Mouse (Mus musculus) intestine, embryonic 15.5 days (tissue): ENCODE results near the gene BC030870. TPM values are rescaled to one million over a fixed set of nuclear protein-coding genes. Genes with fewer than 3 reads are reported as not detected.
A peak's percentile ranks its signal among the peaks of the same experiment; 100 is the strongest.
"Not testable (repeated sequence)": the region's sequence is repeated elsewhere in the genome, so short reads cannot be mapped to it uniquely, and the experiment has no call there.

Experiments
- ATAC-seq: fragments of 200-750 bp; cut with Nextera tagmentation; 2 replicates; pipeline ENCODE4 v1.8.0; 2017; ENCODE audit warnings: moderate TSS enrichment, moderate library complexity
- H3K27ac ChIP-seq: fragments of 300-500 bp; sonication (generic); 2 replicates; pipeline ENCODE4 v1.5.1; 2015; ENCODE audit warnings: mild to moderate bottlenecking, inconsistent platforms
- H3K27me3 ChIP-seq: fragments of 300-500 bp; sonication (generic); replicated peaks from 2 replicates; pipeline ENCODE4 v1.6.1; 2015; ENCODE audit warnings: inconsistent platforms
- H3K36me3 ChIP-seq: fragments of 300-500 bp; sonication (generic); 2 replicates; pipeline ENCODE4 v1.6.1; 2015; ENCODE audit warnings: inconsistent platforms
- H3K4me1 ChIP-seq: fragments of 300-500 bp; sonication (generic); replicated peaks from 2 replicates; pipeline ENCODE4 v1.6.1; 2015; ENCODE audit warnings: inconsistent platforms
- H3K4me2 ChIP-seq: fragments of 300-500 bp; sonication (generic); replicated peaks from 2 replicates; pipeline ENCODE4 v1.6.1; 2015; ENCODE audit warnings: mild to moderate bottlenecking, inconsistent platforms
- H3K4me3 ChIP-seq: fragments of 300-500 bp; sonication (generic); replicated peaks from 2 replicates; pipeline ENCODE4 v1.5.1; 2015; ENCODE audit warnings: inconsistent platforms
- H3K9ac ChIP-seq: fragments of 300-500 bp; sonication (generic); 2 replicates; pipeline ENCODE4 v1.6.1; 2015; ENCODE audit warnings: inconsistent platforms
- H3K9me3 ChIP-seq: fragments of 300-500 bp; sonication (generic); 2 replicates; pipeline ENCODE4 v1.6.1; 2016; ENCODE audit warnings: inconsistent platforms
- WGBS: fragments of 180-500 bp; shearing (Covaris S2); methylation state at CpG from one replicate; pipeline ENCODE4 v1.1.7; 2015; 5-methylcytosine and 5-hydroxymethylcytosine counted together
- polyA plus RNA-seq: library from polyadenylated mRNA; unstranded; fragments of >200 nt; fragmentation: Nextera tagmentation; extraction: Ambion mirVana; gene quantifications from 2 replicates; pipeline ENCODE4 v1.2.1, GENCODE M21; 2015

BC030870 gene
- 31.9 and 32.3 TPM in 2 replicates for polyA plus RNA-seq

DNA sequence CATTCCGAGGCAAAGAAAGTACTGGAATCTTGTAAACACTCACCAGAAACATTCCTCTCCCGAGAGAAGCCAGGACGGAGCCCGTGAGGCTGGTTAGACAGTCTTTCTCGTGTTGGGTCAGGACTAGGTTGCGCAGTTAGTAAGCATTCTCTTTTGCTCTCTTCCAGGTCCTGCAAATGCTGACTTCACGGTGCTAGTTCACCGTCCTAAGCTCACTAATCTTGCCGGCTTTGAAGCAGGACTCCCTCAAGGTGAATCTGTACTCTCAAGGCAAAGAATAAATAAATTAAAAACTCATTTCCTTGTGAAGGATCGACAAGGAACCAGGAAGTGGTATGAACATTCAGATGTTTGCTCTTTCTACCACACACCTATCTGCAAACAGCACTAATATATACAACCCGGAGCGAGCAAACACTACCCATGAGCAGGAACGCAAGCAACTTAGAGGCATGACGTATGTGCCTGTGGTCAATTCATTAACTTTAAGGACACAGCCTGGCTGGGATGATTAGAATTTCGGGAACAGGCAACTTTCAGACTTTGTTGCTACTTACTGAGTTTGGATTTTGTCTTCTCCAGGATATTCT is at the start of gene BC030870:
Gene BC030870 (minus strand): TSS at position 365 of the 590 bp plus-strand sequence.
- 26% methylated on average over 15 of the region's 15 CpGs for WGBS
- H3K27me3 ChIP-seq = no peaks in the 10 kb centered on the region
- H3K9ac ChIP-seq = no peak within 1 kb of the TSS
- H3K27ac ChIP-seq = peak within 1 kb of the TSS; percentile 59
- no peaks in the 10 kb centered on the region for H3K4me1 ChIP-seq
- H3K9me3 ChIP-seq = no peaks in the 10 kb centered on the region
- H3K4me3 ChIP-seq = peak within 1 kb of the TSS; percentile 29
- H3K4me2 ChIP-seq = peak within 1 kb of the TSS; percentile 30
- ATAC-seq = peak; percentile 82
- no peaks in the 10 kb centered on the region for H3K36me3 ChIP-seq

DNA sequence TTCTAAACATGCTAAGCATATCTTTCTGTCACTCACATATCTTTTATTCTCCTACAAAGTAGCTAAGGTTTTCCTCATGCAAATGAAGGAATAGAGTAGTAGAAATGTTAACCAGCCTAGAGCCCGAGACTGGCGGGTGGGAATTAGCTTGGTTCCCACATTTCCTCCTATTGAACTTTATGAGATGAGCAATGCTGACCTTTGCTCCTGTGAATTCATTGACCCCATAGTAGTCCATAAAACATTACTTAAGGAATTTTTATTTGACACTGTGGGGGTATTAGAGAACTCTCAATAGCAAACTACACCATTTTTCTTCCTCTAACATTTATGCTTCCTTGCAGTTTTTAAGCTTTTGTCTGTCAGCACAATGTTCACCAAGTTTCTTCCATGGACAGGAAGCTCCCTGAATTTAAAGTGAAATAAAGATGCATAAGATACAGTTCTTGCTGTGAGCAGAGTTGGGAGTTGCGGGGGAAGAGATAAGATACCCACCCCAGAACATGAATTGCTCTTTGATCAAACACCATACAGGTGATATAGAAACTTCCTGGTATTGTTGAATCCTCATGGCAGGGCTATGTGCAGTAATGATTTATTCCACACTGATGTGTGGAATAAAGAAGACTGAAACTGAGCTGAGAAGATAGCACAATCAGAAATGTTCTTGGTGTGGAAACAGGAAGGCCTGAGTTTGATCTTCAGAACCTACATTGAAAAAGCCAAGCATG is 45.5 kb upstream of the BC030870 start:
- Histone ChIP-seq H3K4me3 (no peak overlapping the region), H3K36me3 (no peaks in the 10 kb centered on the region), H3K9ac (no peak overlapping the region), H3K9me3 (no peaks in the 10 kb centered on the region), H3K4me2 (no peak overlapping the region), H3K27ac (peak overlapping the region; percentile 25; the same call in 1 of the 2 replicates), H3K4me1 (no peaks in the 10 kb centered on the region), H3K27me3 (no peaks in the 10 kb centered on the region)
- ATAC-seq = peak; percentile 95
- 33% methylated on average over 3 of the region's 3 CpGs for WGBS

DNA sequence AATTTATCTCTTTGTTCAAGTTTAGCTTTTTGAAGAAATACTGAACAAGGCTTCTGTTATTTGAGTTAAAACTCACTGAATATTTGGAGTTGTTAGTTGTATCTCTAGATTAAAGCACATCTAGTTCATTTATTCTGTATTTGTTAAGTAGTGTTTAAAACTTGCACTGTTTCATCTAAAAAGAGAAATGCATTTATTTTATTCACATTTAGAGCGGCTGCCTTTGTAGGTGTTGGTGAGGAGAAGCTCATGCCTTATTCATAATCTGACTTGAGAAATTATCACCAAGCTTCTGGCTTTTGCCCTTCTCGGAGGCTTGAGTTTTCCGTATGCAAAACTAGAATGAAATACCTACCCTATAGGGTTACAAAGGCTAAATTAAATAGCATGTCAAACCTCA is 39.8 kb upstream of the BC030870 start:
- H3K4me2 ChIP-seq = no peak overlapping the region
- H3K27me3 ChIP-seq = no peaks in the 10 kb centered on the region
- H3K36me3 ChIP-seq = no peaks in the 10 kb centered on the region
- WGBS = 86% methylated on average over 3 of the region's 3 CpGs
- H3K9ac ChIP-seq = no peak overlapping the region
- H3K4me3 ChIP-seq = no peak overlapping the region
- H3K4me1 ChIP-seq = no peaks in the 10 kb centered on the region
- H3K9me3 ChIP-seq = no peaks in the 10 kb centered on the region
- no peak for ATAC-seq
- H3K27ac ChIP-seq = no peak overlapping the region

DNA sequence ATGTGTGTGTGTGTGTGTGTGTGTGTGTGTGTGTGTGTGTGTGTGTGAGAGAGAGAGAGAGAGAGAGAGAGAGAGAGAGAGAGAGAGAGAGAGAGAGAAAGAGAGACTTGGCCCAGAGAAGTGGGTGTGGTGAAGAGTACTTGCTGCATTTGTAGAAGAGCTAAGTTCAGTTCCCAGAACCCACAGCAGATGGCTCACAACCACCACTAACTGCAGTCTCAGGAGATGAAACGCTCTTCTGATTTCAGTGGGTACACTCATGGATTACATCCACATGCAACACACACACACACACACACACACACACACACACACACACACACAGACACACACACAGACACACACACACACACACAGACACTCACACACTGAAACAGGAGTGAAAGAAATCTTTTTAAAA is 31.3 kb upstream of the BC030870 start:
- H3K4me2 ChIP-seq, H3K36me3 ChIP-seq, H3K9me3 ChIP-seq, H3K27me3 ChIP-seq, H3K4me1 ChIP-seq, H3K27ac ChIP-seq, ATAC-seq, H3K4me3 ChIP-seq, H3K9ac ChIP-seq: not testable (repeated sequence)
- WGBS = 36% methylated on average over 1 of the region's 1 CpGs

DNA sequence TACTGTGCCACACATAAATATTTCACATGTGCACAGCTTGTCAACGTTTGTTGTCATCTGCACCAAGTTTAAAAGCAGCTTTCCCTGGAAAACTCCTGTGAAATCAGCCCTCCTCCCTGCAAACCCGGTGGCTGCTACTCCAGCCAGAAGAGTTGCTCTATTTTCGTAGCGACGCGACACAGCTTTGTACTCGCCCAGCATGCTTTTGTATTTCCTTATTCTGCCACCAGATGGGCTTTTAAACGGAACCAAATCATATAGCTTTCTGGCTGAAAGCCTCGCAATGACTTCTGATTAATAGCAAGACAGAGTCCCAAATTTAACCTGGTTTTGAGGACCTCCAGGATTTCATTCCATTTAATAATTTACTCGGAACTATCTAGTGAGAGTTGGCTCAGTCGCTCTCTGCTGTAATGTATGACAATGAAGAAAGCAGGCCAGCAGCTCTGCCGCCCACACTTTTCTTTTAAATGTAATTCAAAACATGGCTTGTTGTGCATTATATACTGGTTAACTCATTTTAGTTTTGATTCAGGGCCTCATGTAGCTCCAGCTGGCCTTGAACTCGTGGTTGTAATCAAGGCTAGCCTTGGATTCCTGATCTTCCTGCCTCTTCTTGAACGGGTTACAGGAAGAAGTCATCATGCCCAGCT is 29.9 kb upstream of the BC030870 start:
- no peak overlapping the region for H3K4me2 ChIP-seq
- WGBS = 71% methylated on average over 14 of the region's 14 CpGs
- H3K27ac ChIP-seq = no peak overlapping the region
- no peak overlapping the region for H3K4me3 ChIP-seq
- H3K27me3 ChIP-seq = no peaks in the 10 kb centered on the region
- no peaks in the 10 kb centered on the region for H3K9me3 ChIP-seq
- H3K9ac ChIP-seq = no peak overlapping the region
- no peak for ATAC-seq
- H3K4me1 ChIP-seq = no peaks in the 10 kb centered on the region
- H3K36me3 ChIP-seq = no peaks in the 10 kb centered on the region

DNA sequence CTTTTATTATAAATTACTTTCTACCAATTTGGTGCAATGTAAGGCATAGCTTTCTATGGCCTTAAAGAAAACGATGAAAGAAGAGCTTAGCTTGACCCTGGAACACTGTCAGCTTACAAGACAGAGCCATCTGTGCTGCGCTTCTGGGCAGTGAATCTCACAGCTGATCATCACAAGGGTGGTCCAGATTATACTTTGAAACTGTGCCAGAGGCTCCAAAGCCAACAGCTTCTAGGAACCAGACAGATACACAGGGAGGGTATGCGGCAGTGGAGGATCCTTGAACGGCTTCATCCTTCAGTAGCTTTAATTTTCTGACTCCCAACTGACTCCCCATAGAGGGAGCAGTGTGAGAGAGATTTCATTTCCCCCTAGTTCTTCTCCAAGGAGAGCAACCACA is 28.5 kb upstream of the BC030870 start:
- no peaks in the 10 kb centered on the region for H3K36me3 ChIP-seq
- WGBS = 72% methylated on average over 4 of the region's 4 CpGs
- H3K4me1 ChIP-seq = no peaks in the 10 kb centered on the region
- no peak overlapping the region for H3K4me2 ChIP-seq
- no peaks in the 10 kb centered on the region for H3K27me3 ChIP-seq
- H3K27ac ChIP-seq = no peak overlapping the region
- no peaks in the 10 kb centered on the region for H3K9me3 ChIP-seq
- H3K4me3 ChIP-seq = no peak overlapping the region
- ATAC-seq = no peak
- H3K9ac ChIP-seq = no peak overlapping the region

DNA sequence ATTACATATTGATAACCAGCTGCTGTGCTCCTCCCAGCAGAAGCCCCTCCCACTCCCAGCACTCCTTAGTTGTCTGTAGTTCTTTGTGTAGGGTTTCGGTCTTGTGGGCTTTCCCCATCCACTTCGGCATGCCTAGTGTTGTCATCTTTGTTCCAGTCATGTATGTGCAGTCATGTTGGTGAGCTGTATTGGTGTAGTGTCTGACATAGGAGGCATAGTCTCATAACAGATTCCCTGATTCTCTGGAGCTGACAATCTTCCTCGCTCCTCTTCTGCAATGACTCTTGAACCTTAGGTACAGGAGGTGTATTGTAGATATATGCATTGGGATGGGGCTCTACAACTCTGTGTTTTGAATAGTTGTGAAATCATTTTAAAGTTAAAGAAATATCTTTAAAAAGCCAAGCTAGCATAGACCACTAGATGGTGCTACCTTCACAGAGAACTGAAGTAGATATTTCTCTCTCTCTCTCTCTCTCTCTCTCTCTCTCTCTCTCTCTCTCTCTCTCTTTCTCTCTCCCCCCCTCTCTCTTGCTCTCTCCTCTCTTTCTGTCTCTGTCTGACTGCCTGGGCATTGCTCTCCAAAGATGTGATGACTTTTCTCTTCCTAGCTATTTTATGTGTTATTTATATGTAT is 9.6 kb upstream of the BC030870 start:
- 70% methylated on average over 3 of the region's 3 CpGs for WGBS
- no peak overlapping the region for H3K27ac ChIP-seq
- ATAC-seq = no peak

DNA sequence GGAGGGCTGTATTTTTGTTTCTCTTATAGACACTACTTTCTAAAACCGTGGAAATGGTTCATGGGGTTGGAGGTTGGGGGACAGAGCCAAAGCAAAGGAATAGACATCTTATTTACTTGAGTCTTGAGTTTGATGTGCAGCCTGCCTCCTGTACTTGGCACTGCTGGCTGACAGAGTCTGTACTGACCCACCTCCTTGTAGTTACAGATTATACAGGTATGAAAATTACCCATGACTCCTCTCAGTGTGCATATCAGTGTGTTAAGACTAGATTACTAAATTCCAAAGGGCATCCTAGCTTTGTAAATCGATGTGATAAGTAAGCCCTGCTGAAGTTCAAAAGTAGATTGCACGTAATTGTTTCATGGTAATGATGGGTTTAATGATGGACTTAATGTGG is 2.9 kb downstream of the BC030870 start:
- Histone ChIP-seq H3K4me1 (no peaks in the 10 kb centered on the region), H3K4me3 (no peak overlapping the region), H3K27me3 (no peaks in the 10 kb centered on the region), H3K36me3 (no peaks in the 10 kb centered on the region), H3K27ac (peak overlapping the region; percentile 44), H3K4me2 (peak overlapping the region; percentile 12; the same call in 1 of the 2 replicates), H3K9ac (no peak overlapping the region), H3K9me3 (no peaks in the 10 kb centered on the region)
- ATAC-seq = peak; percentile 86
- 52% methylated on average over 3 of the region's 3 CpGs for WGBS

More for the DNA sequence above, 9.6 kb upstream of the BC030870 start:
- Histone ChIP-seq H3K36me3 (no peaks in the 10 kb centered on the region), H3K4me2 (no peak overlapping the region), H3K9ac (no peak overlapping the region), H3K9me3 (no peaks in the 10 kb centered on the region), H3K27me3 (no peaks in the 10 kb centered on the region), H3K4me1 (no peaks in the 10 kb centered on the region), H3K4me3 (no peak overlapping the region)

DNA sequence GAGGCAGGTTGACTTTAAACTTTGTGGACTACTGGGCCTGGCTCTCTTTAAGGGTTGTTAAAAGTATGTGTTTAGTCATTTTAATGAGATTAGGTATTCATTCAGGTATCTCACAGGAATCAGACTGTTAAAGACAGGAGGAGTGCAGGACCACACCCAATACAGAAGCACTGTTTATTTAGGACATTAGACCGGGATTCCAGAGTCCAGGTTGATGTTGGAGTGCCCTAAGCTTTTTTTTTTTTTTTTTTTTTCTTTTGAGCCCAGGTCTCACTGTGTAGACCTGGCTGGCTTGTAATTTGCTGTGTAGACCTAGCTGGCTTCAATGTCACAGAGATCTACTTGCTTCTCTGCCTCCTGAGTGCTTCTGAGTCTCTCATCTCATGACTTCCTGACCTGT is 3.3 kb downstream of the BC030870 start:
- peak overlapping the region; percentile 44 for H3K27ac ChIP-seq
- H3K4me1 ChIP-seq = no peaks in the 10 kb centered on the region
- H3K9ac ChIP-seq = no peak overlapping the region
- H3K27me3 ChIP-seq = no peaks in the 10 kb centered on the region
- H3K9me3 ChIP-seq = no peaks in the 10 kb centered on the region
- no peaks in the 10 kb centered on the region for H3K36me3 ChIP-seq
- no peak overlapping the region for H3K4me3 ChIP-seq
- H3K4me2 ChIP-seq = peak overlapping the region; percentile 12; the same call in 1 of the 2 replicates
- WGBS = 38% methylated on average over 1 of the region's 1 CpGs
- ATAC-seq = peak; percentile 89

DNA sequence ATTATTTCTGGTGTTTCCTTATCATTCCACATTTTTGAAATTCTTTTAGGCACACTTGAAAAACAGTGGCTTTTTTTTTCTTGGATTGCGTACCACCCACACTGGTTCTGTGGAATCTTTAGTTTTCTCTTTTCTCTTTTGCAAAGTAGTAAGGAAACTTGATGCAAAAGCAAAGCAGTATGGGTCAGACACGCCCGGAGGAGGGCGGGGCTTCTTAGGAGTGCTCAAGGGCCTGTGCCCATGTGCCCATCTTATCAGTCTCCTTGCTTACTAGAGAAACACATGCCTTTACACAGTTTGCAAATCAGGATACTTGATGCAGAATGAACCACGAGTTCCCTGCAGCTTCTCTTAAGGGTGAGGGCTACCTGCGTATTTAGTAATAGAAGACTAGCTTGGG is 17.3 kb downstream of the BC030870 start:
- Histone ChIP-seq H3K27me3 (no peaks in the 10 kb centered on the region), H3K4me1 (no peaks in the 10 kb centered on the region), H3K4me3 (no peak overlapping the region), H3K4me2 (no peak overlapping the region), H3K36me3 (no peaks in the 10 kb centered on the region), H3K9ac (no peak overlapping the region), H3K27ac (no peak overlapping the region), H3K9me3 (no peaks in the 10 kb centered on the region)
- 80% methylated on average over 6 of the region's 6 CpGs for WGBS
- no peak for ATAC-seq

DNA sequence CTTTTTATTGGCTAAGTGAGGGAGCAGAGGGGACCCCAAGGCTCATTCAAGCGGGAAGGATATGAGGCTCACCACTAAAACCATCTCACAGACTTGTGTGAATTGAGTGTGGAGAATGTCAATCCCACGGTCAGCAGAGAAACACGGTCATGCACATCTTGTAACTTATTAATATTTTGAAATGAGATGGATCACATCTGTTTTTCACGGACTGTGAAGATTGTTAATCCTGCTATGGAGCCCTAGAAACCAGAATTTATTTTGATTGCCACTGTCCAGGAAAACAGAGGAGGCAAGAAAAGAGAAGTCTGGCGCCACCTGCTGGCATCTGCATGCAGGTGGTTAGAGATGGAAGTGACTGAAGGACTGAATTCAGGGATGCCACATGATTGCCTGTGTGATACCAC is 19.1 kb downstream of the BC030870 start:
- H3K36me3 ChIP-seq = no peaks in the 10 kb centered on the region
- H3K9ac ChIP-seq = no peak overlapping the region
- H3K27me3 ChIP-seq = no peaks in the 10 kb centered on the region
- H3K27ac ChIP-seq = no peak overlapping the region
- H3K4me1 ChIP-seq = no peaks in the 10 kb centered on the region
- H3K4me2 ChIP-seq = no peak overlapping the region
- peak; percentile 65; the same call in 1 of the 2 replicates for ATAC-seq
- WGBS = 37% methylated on average over 5 of the region's 5 CpGs
- no peaks in the 10 kb centered on the region for H3K9me3 ChIP-seq
- H3K4me3 ChIP-seq = no peak overlapping the region

DNA sequence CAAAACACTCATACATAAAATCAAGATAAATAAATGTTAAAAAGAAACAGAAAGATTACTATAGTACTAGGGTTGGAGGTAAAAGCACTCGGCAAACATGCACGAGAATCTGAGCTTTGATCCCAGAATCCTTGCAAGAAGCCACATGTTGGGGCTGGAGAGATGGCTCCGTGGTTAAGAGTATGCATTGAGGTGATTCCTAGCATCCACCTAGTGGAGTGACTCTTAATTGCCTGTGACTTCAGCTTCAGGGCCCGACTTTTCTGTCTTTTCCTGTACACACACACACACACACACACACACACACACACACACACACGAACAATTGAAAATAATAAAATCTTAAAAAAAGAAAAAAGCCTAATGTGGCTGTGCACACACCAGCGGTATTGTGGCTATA is 20.4 kb downstream of the BC030870 start:
- no peak for ATAC-seq
- no peak overlapping the region for H3K4me3 ChIP-seq
- H3K4me1 ChIP-seq = no peaks in the 10 kb centered on the region
- H3K9me3 ChIP-seq = no peaks in the 10 kb centered on the region
- no peak overlapping the region for H3K4me2 ChIP-seq
- no peaks in the 10 kb centered on the region for H3K36me3 ChIP-seq
- H3K27ac ChIP-seq = no peak overlapping the region
- no peak overlapping the region for H3K9ac ChIP-seq
- 72% methylated on average over 6 of the region's 6 CpGs for WGBS
- no peaks in the 10 kb centered on the region for H3K27me3 ChIP-seq
